Mouse (Mus musculus) MEL (cell line): Measurements from ENCODE around the gene Spink2. TPM values are rescaled to one million over a fixed set of nuclear protein-coding genes. Genes with fewer than 3 reads are reported as not detected.

ENCODE experiments used
- DNase-seq: peaks from one replicate; pipeline ENCODE4 v3.0.0; 2011; ENCODE audit warnings: low read depth, low spot score
- H3K27ac ChIP-seq: 2 replicates; pipeline ENCODE4 v1.5.1; 2012; ENCODE audit warnings: low read depth, mild to moderate bottlenecking, control low read depth, low read length, moderate library complexity; ENCODE audit not compliant: control insufficient read depth
- H3K27me3 ChIP-seq, 2 experiments: fragments of 150-350 bp in 1 of 2; sonication (generic) in 1 of 2; 2 replicates each; pipeline ENCODE4 v1.6.1; 2012; ENCODE audit warnings: low read length in 2 of 2, mild to moderate bottlenecking in 2 of 2, improper control_type of control experiment in 1 of 2, moderate library complexity in 1 of 2; ENCODE audit not compliant: insufficient read depth in 2 of 2, control insufficient read depth in 1 of 2
- H3K36me3 ChIP-seq, 2 experiments: 2 replicates each; pipeline ENCODE4 v1.6.1; 2012 to 2014; ENCODE audit warnings: low read length in 2 of 2, improper control_type of control experiment in 1 of 2, inconsistent platforms in 1 of 2, mild to moderate bottlenecking in 1 of 2; ENCODE audit not compliant: insufficient read depth in 2 of 2, control insufficient read depth in 1 of 2
- H3K4me1 ChIP-seq, 2 experiments: fragments of 150-350 bp in 1 of 2; sonication (generic) in 1 of 2; 2 replicates each; pipeline ENCODE4 v1.6.1; 2012; ENCODE audit warnings: low read length in 2 of 2, improper control_type of control experiment in 1 of 2, mild to moderate bottlenecking in 1 of 2; ENCODE audit not compliant: insufficient read depth in 2 of 2, control insufficient read depth in 1 of 2
- H3K4me3 ChIP-seq, 2 experiments: fragments of 150-350 bp in 1 of 2; sonication (generic) in 1 of 2; 2 replicates each; pipeline ENCODE4 v1.5.1; 2012; ENCODE audit warnings: low read depth in 2 of 2, low read length in 2 of 2, mild to moderate bottlenecking in 2 of 2, moderate library complexity in 2 of 2, control low read depth in 1 of 2, improper control_type of control experiment in 1 of 2; ENCODE audit not compliant: control insufficient read depth in 1 of 2, insufficient read depth in 1 of 2
- H3K79me2 ChIP-seq: 2 replicates; pipeline ENCODE4 v1.6.1; 2012; ENCODE audit warnings: mild to moderate bottlenecking, low read length, moderate library complexity; ENCODE audit not compliant: control insufficient read depth, poor library complexity, insufficient read depth
- H3K9ac ChIP-seq: 2 replicates; pipeline ENCODE4 v1.6.1; 2012; ENCODE audit warnings: low read depth, mild to moderate bottlenecking, control low read depth, low read length, moderate library complexity; ENCODE audit not compliant: control insufficient read depth, poor library complexity, severe bottlenecking
- H3K9me3 ChIP-seq: fragments of 150-350 bp; sonication (generic); replicated peaks from 2 replicates; pipeline ENCODE4 v1.6.1; 2012; ENCODE audit warnings: mild to moderate bottlenecking, low read length, improper control_type of control experiment, moderate library complexity; ENCODE audit not compliant: insufficient read depth
- CHD1 ChIP-seq: IDR thresholded peaks from 2 replicates; pipeline ENCODE4 v1.6.1; 2012; ENCODE audit warnings: low read depth, mild to moderate bottlenecking, inconsistent platforms, low read length, improper control_type of control experiment
- CHD2 ChIP-seq: IDR thresholded peaks from 2 replicates; pipeline ENCODE4 v1.6.1; 2011; ENCODE audit warnings: low read length, improper control_type of control experiment
- CTCF ChIP-seq, 3 experiments: IDR thresholded peaks in 2 of 3; conservative IDR thresholded peaks in 1 of 3; 2 replicates each; pipeline ENCODE4 v1.5.1; 2011 to 2012; ENCODE audit warnings: low read length in 3 of 3, low read depth in 2 of 3, mild to moderate bottlenecking in 2 of 3, improper control_type of control experiment in 1 of 3, inconsistent platforms in 1 of 3, mixed read lengths in 1 of 3, moderate library complexity in 1 of 3; ENCODE audit not compliant: control insufficient read depth in 1 of 3, insufficient read depth in 1 of 3, poor library complexity in 1 of 3, severe bottlenecking in 1 of 3
- E2F4 ChIP-seq: IDR thresholded peaks from 2 replicates; pipeline ENCODE4 v1.6.1; 2011; ENCODE audit warnings: low read depth, low read length, improper control_type of control experiment, borderline replicate concordance
- ELF1 ChIP-seq: IDR thresholded peaks from 2 replicates; pipeline ENCODE4 v1.6.1; 2014; ENCODE audit warnings: low read depth, mild to moderate bottlenecking, inconsistent platforms, low read length, improper control_type of control experiment, moderate library complexity
- EP300 ChIP-seq, 2 experiments: IDR thresholded peaks; 2 replicates each; pipeline ENCODE4 v1.6.1; 2011; ENCODE audit warnings: improper control_type of control experiment in 2 of 2, low read length in 2 of 2, low read depth in 1 of 2, mild to moderate bottlenecking in 1 of 2
- ETS1 ChIP-seq: IDR thresholded peaks from 2 replicates; pipeline ENCODE4 v1.6.1; 2012; ENCODE audit warnings: low read depth, mild to moderate bottlenecking, inconsistent platforms, low read length, improper control_type of control experiment, moderate library complexity
- GABPA ChIP-seq: IDR thresholded peaks from 2 replicates; pipeline ENCODE4 v1.6.1; 2012; ENCODE audit warnings: low read depth, mild to moderate bottlenecking, inconsistent platforms, low read length, improper control_type of control experiment, moderate library complexity
- GATA1 ChIP-seq: IDR thresholded peaks from 2 replicates; pipeline ENCODE4 v1.6.1; 2011; ENCODE audit warnings: low read depth, low read length, improper control_type of control experiment
- HCFC1 ChIP-seq: IDR thresholded peaks from 2 replicates; pipeline ENCODE4 v1.6.1; 2012; ENCODE audit warnings: low read depth, mild to moderate bottlenecking, inconsistent platforms, low read length, improper control_type of control experiment, moderate library complexity
- KAT2A ChIP-seq: conservative IDR thresholded peaks from 2 replicates; pipeline ENCODE4 v1.6.1; 2012; ENCODE audit warnings: low read depth, low read length, improper control_type of control experiment, inconsistent platforms
- MAFK ChIP-seq: IDR thresholded peaks from 2 replicates; pipeline ENCODE4 v1.6.1; 2011; ENCODE audit warnings: low read depth, mild to moderate bottlenecking, low read length, improper control_type of control experiment, borderline replicate concordance
- MAX ChIP-seq: IDR thresholded peaks from 2 replicates; pipeline ENCODE4 v1.6.1; 2011; ENCODE audit warnings: low read length, improper control_type of control experiment
- MAZ ChIP-seq: IDR thresholded peaks from 2 replicates; pipeline ENCODE4 v1.6.1; 2012; ENCODE audit warnings: low read depth, mild to moderate bottlenecking, inconsistent platforms, low read length, improper control_type of control experiment
- MEF2A ChIP-seq: IDR thresholded peaks from 2 replicates; pipeline ENCODE4 v1.6.1; 2014; ENCODE audit warnings: low read depth, mild to moderate bottlenecking, inconsistent platforms, low read length, improper control_type of control experiment; ENCODE audit not compliant: poor library complexity, insufficient replicate concordance, severe bottlenecking; ENCODE audit errors: extremely low read depth
- MYB ChIP-seq: IDR thresholded peaks from 2 replicates; pipeline ENCODE4 v1.6.1; 2011; ENCODE audit warnings: mild to moderate bottlenecking, low read depth, low read length, improper control_type of control experiment
- MYC ChIP-seq: IDR thresholded peaks from 2 replicates; pipeline ENCODE4 v1.6.1; 2011; ENCODE audit warnings: low read depth, mild to moderate bottlenecking, low read length, improper control_type of control experiment, moderate library complexity
- NELFE ChIP-seq: IDR thresholded peaks from 2 replicates; pipeline ENCODE4 v1.6.1; 2011; ENCODE audit warnings: low read depth, low read length, improper control_type of control experiment
- NRF1 ChIP-seq: IDR thresholded peaks from 2 replicates; pipeline ENCODE4 v1.6.1; 2014; ENCODE audit warnings: low read depth, mild to moderate bottlenecking, inconsistent platforms, low read length, improper control_type of control experiment, moderate library complexity; ENCODE audit not compliant: poor library complexity, insufficient read depth, severe bottlenecking
- POLR2A ChIP-seq, 2 experiments: IDR thresholded peaks; 2 replicates each; pipeline ENCODE4 v1.6.1; 2011 to 2012; ENCODE audit warnings: low read length in 2 of 2, mild to moderate bottlenecking in 2 of 2, control low read depth in 1 of 2, improper control_type of control experiment in 1 of 2, low read depth in 1 of 2, moderate library complexity in 1 of 2; ENCODE audit not compliant: control insufficient read depth in 1 of 2, insufficient read depth in 1 of 2, poor library complexity in 1 of 2
- POLR2AphosphoS2 ChIP-seq: IDR thresholded peaks from 2 replicates; pipeline ENCODE4 v1.6.1; 2011; ENCODE audit warnings: low read length, improper control_type of control experiment
- POLR2AphosphoS5 ChIP-seq: IDR thresholded peaks from 2 replicates; pipeline ENCODE4 v1.6.1; 2012; ENCODE audit warnings: low read depth, borderline replicate concordance, mild to moderate bottlenecking, inconsistent platforms, low read length, moderate library complexity, mixed read lengths
- RAD21 ChIP-seq: IDR thresholded peaks from 2 replicates; pipeline ENCODE4 v1.6.1; 2011; ENCODE audit warnings: mild to moderate bottlenecking, low read depth, low read length, improper control_type of control experiment
- RCOR1 ChIP-seq: IDR thresholded peaks from 2 replicates; pipeline ENCODE4 v1.6.1; 2012; ENCODE audit warnings: low read depth, mild to moderate bottlenecking, inconsistent platforms, low read length, improper control_type of control experiment
- SIN3A ChIP-seq: IDR thresholded peaks from 2 replicates; pipeline ENCODE4 v1.6.1; 2012; ENCODE audit warnings: low read length, improper control_type of control experiment, inconsistent platforms
- SMC3 ChIP-seq: IDR thresholded peaks from 2 replicates; pipeline ENCODE4 v1.6.1; 2011; ENCODE audit warnings: low read depth, low read length, improper control_type of control experiment
- TAL1 ChIP-seq: IDR thresholded peaks from 2 replicates; pipeline ENCODE4 v1.6.1; 2012; ENCODE audit warnings: mild to moderate bottlenecking, inconsistent platforms, low read length, moderate library complexity, mixed read lengths
- TBP ChIP-seq: IDR thresholded peaks from 2 replicates; pipeline ENCODE4 v1.8.0; 2011; ENCODE audit warnings: low read depth, low read length, improper control_type of control experiment
- TCF12 ChIP-seq: IDR thresholded peaks from 2 replicates; pipeline ENCODE4 v1.6.1; 2014; ENCODE audit warnings: low read depth, mild to moderate bottlenecking, inconsistent platforms, low read length, improper control_type of control experiment, moderate library complexity
- UBTF ChIP-seq: IDR thresholded peaks from 2 replicates; pipeline ENCODE4 v1.6.1; 2012; ENCODE audit warnings: low read depth, mild to moderate bottlenecking, inconsistent platforms, low read length, improper control_type of control experiment, moderate library complexity, borderline replicate concordance; ENCODE audit not compliant: insufficient read depth
- USF1 ChIP-seq: IDR thresholded peaks from 2 replicates; pipeline ENCODE4 v1.6.1; 2014; ENCODE audit warnings: low read depth, mild to moderate bottlenecking, inconsistent platforms, low read length, improper control_type of control experiment, moderate library complexity
- USF2 ChIP-seq, 2 experiments: IDR thresholded peaks; 2 replicates each; pipeline ENCODE4 v1.6.1; 2011 to 2012; ENCODE audit warnings: improper control_type of control experiment in 2 of 2, low read length in 2 of 2, borderline replicate concordance in 1 of 2, inconsistent platforms in 1 of 2, low read depth in 1 of 2, mild to moderate bottlenecking in 1 of 2; ENCODE audit not compliant: insufficient read depth in 1 of 2
- ZC3H11A ChIP-seq: IDR thresholded peaks from 2 replicates; pipeline ENCODE4 v1.6.1; 2012; ENCODE audit warnings: low read depth, mild to moderate bottlenecking, inconsistent platforms, low read length, improper control_type of control experiment
- ZKSCAN1 ChIP-seq: IDR thresholded peaks from 2 replicates; pipeline ENCODE4 v1.6.1; 2012; ENCODE audit warnings: low read depth, mild to moderate bottlenecking, inconsistent platforms, low read length, improper control_type of control experiment, moderate library complexity
- ZMIZ1 ChIP-seq: IDR thresholded peaks from 2 replicates; pipeline ENCODE4 v1.6.1; 2012; ENCODE audit warnings: low read depth, mild to moderate bottlenecking, inconsistent platforms, low read length, improper control_type of control experiment, moderate library complexity
- ZNF384 ChIP-seq: IDR thresholded peaks from 2 replicates; pipeline ENCODE4 v1.6.1; 2012; ENCODE audit warnings: low read depth, mild to moderate bottlenecking, inconsistent platforms, low read length, improper control_type of control experiment
- polyA plus RNA-seq, 2 experiments: library from polyadenylated mRNA; stranded (reverse) in 1 of 2; unstranded in 1 of 2; fragments of >175 nt in 1 of 2; fragments of >200 nt in 1 of 2; gene quantifications; 2 replicates each; pipeline versions ENCODE4 v1.2.1 to v1.2.4; 2012; ENCODE audit warnings: low replicate concordance in 2 of 2, low read depth in 1 of 2; ENCODE audit not compliant: insufficient read length in 2 of 2, insufficient read depth in 1 of 2, missing spikeins in 1 of 2
- total RNA-seq: library from RNA; depleted of rRNA; stranded (reverse); fragments of 300-350 nt; gene quantifications from 2 replicates; pipeline ENCODE4 v1.2.3, GENCODE M21; 2012

Spink2 gene
- total and polyA plus RNA-seq, 3 experiments, result not detected

DNA sequence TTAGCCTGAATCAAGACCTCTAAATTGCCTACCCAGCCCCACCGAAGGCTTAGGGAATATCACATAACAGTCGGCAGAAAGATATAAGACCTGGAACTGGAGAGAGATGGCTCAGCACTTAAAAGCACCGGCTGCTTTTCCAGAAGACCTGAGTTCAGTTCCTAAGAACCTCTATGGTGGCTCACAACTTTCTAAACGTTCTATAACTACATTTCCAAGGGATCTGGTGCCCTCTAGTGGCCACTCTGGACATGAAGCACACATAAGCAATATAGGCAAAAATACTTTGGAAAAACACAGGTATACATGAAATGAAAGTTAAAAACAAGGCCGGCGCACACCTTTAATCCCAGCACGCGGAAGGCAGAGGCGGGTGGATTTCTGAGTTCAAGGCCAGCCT is 5.9 kb upstream of the Spink2 start:
- peak overlapping the region; percentile 53 for H3K9ac ChIP-seq
- H3K27me3 ChIP-seq, result 0 out of 4 replicates have a peak, but pooled peaks cover 0 to 1% of the 10 kb centered on the region in 2 experiments
- DNase-seq, result peak; percentile 95
- no peaks in the 10 kb centered on the region for H3K9me3 ChIP-seq
- peak overlapping the region; percentile 48 to 59 for H3K4me3 ChIP-seq
- H3K27ac ChIP-seq, result no peak overlapping the region
- no peaks in the 10 kb centered on the region for H3K36me3 ChIP-seq
- H3K4me1 ChIP-seq, result peaks cover 3 to 5% of the 10 kb centered on the region in 2 experiments; a peak in 2 of 4 replicates
- no peaks in the 10 kb centered on the region for H3K79me2 ChIP-seq
- TF ChIP-seq TCF12 (no peak), ZMIZ1 (no peak), HCFC1 (0 out of 2 replicates have a peak, but pooled peaks have one; percentile 48), USF1 (no peak), POLR2A (IDR thresholded peaks at IDR 0.05; ENCODE audit: control insufficient read depth in 1 of 2, insufficient read depth in 1 of 2, low read depth in 1 of 2, low read length in 2 of 2, poor library complexity in 1 of 2) (no peak), SIN3A (peak; percentile 91), POLR2AphosphoS2 (no peak), MYB (no peak), UBTF (no peak), TAL1 (no peak), KAT2A (0 out of 2 replicates have a peak, but pooled peaks have one; percentile 21), NRF1 (no peak), TBP (no peak), E2F4 (no peak), ZKSCAN1 (peak; percentile 45; the same call in 1 of the 2 replicates), SMC3 (peak; percentile 97), GATA1 (no peak), ETS1 (0 out of 2 replicates have a peak, but pooled peaks have one; percentile 8), CHD1 (0 out of 2 replicates have a peak, but pooled peaks have one; percentile 53), NELFE (no peak), MAX (0 out of 2 replicates have a peak, but pooled peaks have one; percentile 43), EP300 (IDR thresholded peaks at IDR 0.05; ENCODE audit: low read depth in 1 of 2, low read length in 2 of 2) (peak in 1 of 2 experiments; percentile 26; a peak in 1 of 4 replicates), USF2 (IDR thresholded peaks at IDR 0.05; ENCODE audit: borderline replicate concordance in 1 of 2, insufficient read depth in 1 of 2, low read depth in 1 of 2, low read length in 2 of 2) (no peak), GABPA (no peak), CHD2 (no peak), CTCF (IDR thresholded peaks at IDR 0.05 in 2 of 3, conservative IDR thresholded peaks at IDR 0.05 in 1 of 3; ENCODE audit: control insufficient read depth in 1 of 3, insufficient read depth in 1 of 3, low read depth in 2 of 3, low read length in 3 of 3, poor library complexity in 1 of 3, severe bottlenecking in 1 of 3) (peak in 2 of 3 experiments; percentile 54 to 81), RCOR1 (0 out of 2 replicates have a peak, but pooled peaks have one; percentile 23), POLR2AphosphoS5 (no peak), ELF1 (peak; percentile 33; the same call in 1 of the 2 replicates), ZC3H11A (peak; percentile 98), MAZ (0 out of 2 replicates have a peak, but pooled peaks have one; percentile 49), MEF2A (0 out of 2 replicates have a peak, but pooled peaks have one; percentile 29), ZNF384 (peak; percentile 63), MAFK (peak; percentile 73), RAD21 (no peak; the same call in none of the 2 replicates), MYC (peak; percentile 66; the same call in 1 of the 2 replicates)
